Mouse (Mus musculus) lung, postnatal 14 days (tissue): ENCODE results near the gene Ezh1.

Experiments used
- DNase-seq: peaks from one replicate; pipeline ENCODE4 v3.0.0; 2021

Gene Ezh1

GRCm38 (mm10) chr11:101180261-101180660 is 46.0 kb downstream of the Ezh1 start:
- DNase-seq = no peak

GRCm38 (mm10) chr11:101179306-101179705 is 47.0 kb downstream of the Ezh1 start:
- no peak for DNase-seq

- no peak for DNase-seq
These were observed 47.9 kb downstream of the Ezh1 start for GRCm38 (mm10) chr11:101178061-101179058.

GRCm38 (mm10) chr11:101176933-101177773 is 49.1 kb downstream of the Ezh1 start:
- DNase-seq = peak; percentile 74

GRCm38 (mm10) chr11:101176117-101176691 is 50.1 kb downstream of the Ezh1 start:
- peak; percentile 49 for DNase-seq

GRCm38 (mm10) chr11:101175636-101176116 is 50.6 kb downstream of the Ezh1 start:
- DNase-seq = no peak

GRCm38 (mm10) chr11:101174851-101175628 is 51.2 kb downstream of the Ezh1 start, which contains the start of gene Ccr10:
Ccr10 (minus strand) TSS chr11:101175443.
- no peak for DNase-seq

- DNase-seq = no peak
These were observed 51.9 kb downstream of the Ezh1 start for GRCm38 (mm10) chr11:101174389-101174745.

- DNase-seq = peak; percentile 78
These were observed 52.5 kb downstream of the Ezh1 start for GRCm38 (mm10) chr11:101173631-101174388.

- peak; percentile 74 for DNase-seq
These were observed 53.2 kb downstream of the Ezh1 start for GRCm38 (mm10) chr11:101173112-101173511.

- no peak for DNase-seq
These were observed 53.8 kb downstream of the Ezh1 start for GRCm38 (mm10) chr11:101172434-101172815.

- peak; percentile 73 for DNase-seq
These were observed 54.4 kb downstream of the Ezh1 start for GRCm38 (mm10) chr11:101171721-101172433.

- DNase-seq = peak; percentile 95
These were observed 55.3 kb downstream of the Ezh1 start, which contains the start of gene Plekhh3 for GRCm38 (mm10) chr11:101170811-101171610. Plekhh3 (minus strand) TSS chr11:101171351.

- peak; percentile 76 for DNase-seq
These were observed 55.9 kb downstream of the Ezh1 start, which contains the start of gene Cntnap1 for GRCm38 (mm10) chr11:101170354-101170810. Cntnap1 (plus strand) TSS chr11:101170523.

- DNase-seq = no peak
These were observed 56.8 kb downstream of the Ezh1 start for GRCm38 (mm10) chr11:101169301-101170107.

- DNase-seq = peak; percentile 62
These were observed 57.8 kb downstream of the Ezh1 start for GRCm38 (mm10) chr11:101168301-101168980.

- no peak for DNase-seq
These were observed 58.3 kb downstream of the Ezh1 start for GRCm38 (mm10) chr11:101167963-101168300.
